Mouse (Mus musculus) spleen, adult 2 months (tissue): ENCODE results near the gene Tuba1c.

Experiments used
- CTCF ChIP-seq: fragments of 200-500 bp; IDR thresholded peaks from 2 replicates; pipeline ENCODE4 v1.5.1; 2011; ENCODE audit warnings: mild to moderate bottlenecking, inconsistent platforms; ENCODE audit not compliant: insufficient read depth, insufficient read length, insufficient replicate concordance; ENCODE audit errors: extremely low read depth
- POLR2A ChIP-seq: fragments of 200-500 bp; IDR thresholded peaks from 2 replicates; pipeline ENCODE4 v1.6.1; 2011; ENCODE audit warnings: low read depth, low read length, inconsistent platforms

DNA sequence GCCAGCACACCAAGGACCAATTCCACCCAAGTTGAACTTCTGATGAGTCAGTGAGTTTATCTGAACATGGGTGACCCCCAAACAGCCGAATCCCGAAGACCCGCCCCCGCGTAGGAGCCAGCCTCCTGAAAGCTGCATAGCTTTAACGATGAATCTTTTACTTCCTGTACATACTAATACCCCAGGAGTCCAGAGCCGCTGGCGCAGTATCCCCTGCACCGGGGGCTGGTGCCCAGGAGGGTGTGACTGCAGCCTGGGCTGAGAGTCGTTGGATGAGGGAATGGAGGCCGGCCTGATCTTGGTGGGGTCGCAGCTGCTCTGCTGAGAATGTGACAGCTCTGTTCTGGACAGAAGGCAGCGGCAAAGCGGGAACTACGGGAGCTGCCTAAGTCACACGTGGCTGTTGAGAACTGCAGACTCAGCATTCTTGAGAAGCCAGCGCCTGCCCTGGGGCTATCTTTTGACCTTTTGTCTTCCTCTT is 28.2 kb upstream of the Tuba1c start:
- TF ChIP-seq POLR2A (no peak), CTCF (no peak)
